Mouse (Mus musculus): ENCODE results near the gene Klf2. TPM values are rescaled to one million over a fixed set of nuclear protein-coding genes. Genes with fewer than 3 reads are reported as not detected.
A peak's percentile ranks its signal among the peaks of the same experiment; 100 is the strongest.

Klf2 gene
- polyA plus RNA-seq, 1 experiment from 2014 or later: 15.2 TPM

- H3K4me2 ChIP-seq: no peak overlapping the region
- H3K27ac ChIP-seq (ENCODE audit: low read depth): no peak overlapping the region
- H3K9ac ChIP-seq: no peak overlapping the region
- no peaks in the 10 kb centered on the region for H3K4me1 ChIP-seq (ENCODE audit: insufficient read depth)
- ATAC-seq (ENCODE audit: insufficient read depth): no peak
- H3K36me3 ChIP-seq (ENCODE audit: insufficient read depth): peaks cover 33% of the 10 kb centered on the region
- no peak overlapping the region for H3K4me3 ChIP-seq (ENCODE audit: low read depth, low read length)
- no peak for TF ChIP-seq CTCF (IDR thresholded peaks at IDR 0.05; ENCODE audit: low read depth)
- H3K27me3 ChIP-seq (ENCODE audit: insufficient read depth, low read length): no peaks in the 10 kb centered on the region
- H3K9me3 ChIP-seq (ENCODE audit: low read depth, low read length): no peaks in the 10 kb centered on the region
- no peak for DNase-seq
- WGBS: 76% methylated on average over 4 of the region's 4 CpGs
These were observed 15.4 kb downstream of the Klf2 start for GRCm38 (mm10) chr8:72334144-72334641.

GRCm38 (mm10) chr8:72336273-72336672, 17.4 kb downstream of the Klf2 start:
- peak; percentile 14 for DNase-seq
- 54% methylated on average over 2 of the region's 2 CpGs for WGBS
- Histone ChIP-seq H3K4me3 (ENCODE audit: low read depth, low read length) (no peak overlapping the region), H3K4me2 (no peak overlapping the region), H3K4me1 (ENCODE audit: insufficient read depth) (no peaks in the 10 kb centered on the region), H3K36me3 (ENCODE audit: insufficient read depth) (peaks cover 52% of the 10 kb centered on the region), H3K9ac (no peak overlapping the region), H3K27ac (ENCODE audit: low read depth) (no peak overlapping the region), H3K27me3 (ENCODE audit: insufficient read depth, low read length) (no peaks in the 10 kb centered on the region), H3K9me3 (ENCODE audit: low read depth, low read length) (no peaks in the 10 kb centered on the region)
- ATAC-seq (ENCODE audit: insufficient read depth): no peak
- no peak for TF ChIP-seq CTCF (IDR thresholded peaks at IDR 0.05; ENCODE audit: low read depth)

GRCm38 (mm10) chr8:72337034-72337433, 18.2 kb downstream of the Klf2 start:
- no peaks in the 10 kb centered on the region for H3K9me3 ChIP-seq (ENCODE audit: low read depth, low read length)
- H3K36me3 ChIP-seq (ENCODE audit: insufficient read depth): peaks cover 59% of the 10 kb centered on the region
- no peak overlapping the region for H3K27ac ChIP-seq (ENCODE audit: low read depth)
- ATAC-seq (ENCODE audit: insufficient read depth): no peak
- H3K4me1 ChIP-seq (ENCODE audit: insufficient read depth): no peaks in the 10 kb centered on the region
- H3K27me3 ChIP-seq (ENCODE audit: insufficient read depth, low read length): no peaks in the 10 kb centered on the region
- DNase-seq: no peak
- no peak overlapping the region for H3K9ac ChIP-seq
- no peak overlapping the region for H3K4me3 ChIP-seq (ENCODE audit: low read depth, low read length)
- no peak for TF ChIP-seq CTCF (IDR thresholded peaks at IDR 0.05; ENCODE audit: low read depth)
- H3K4me2 ChIP-seq: no peak overlapping the region

- no peak overlapping the region for H3K9ac ChIP-seq
- peaks cover 79% of the 10 kb centered on the region for H3K36me3 ChIP-seq (ENCODE audit: insufficient read depth)
- no peak overlapping the region for H3K4me3 ChIP-seq (ENCODE audit: low read depth, low read length)
- DNase-seq (no peak), ATAC-seq (ENCODE audit: insufficient read depth) (no peak)
- no peak overlapping the region for H3K4me2 ChIP-seq
- 89% methylated on average over 5 of the region's 5 CpGs for WGBS
- no peak overlapping the region for H3K27ac ChIP-seq (ENCODE audit: low read depth)
- TF ChIP-seq CTCF (IDR thresholded peaks at IDR 0.05; ENCODE audit: low read depth): no peak
- no peaks in the 10 kb centered on the region for H3K9me3 ChIP-seq (ENCODE audit: low read depth, low read length)
- no peaks in the 10 kb centered on the region for H3K4me1 ChIP-seq (ENCODE audit: insufficient read depth)
- H3K27me3 ChIP-seq (ENCODE audit: insufficient read depth, low read length): no peaks in the 10 kb centered on the region
These were observed 23.9 kb downstream of the Klf2 start for GRCm38 (mm10) chr8:72342556-72343300.

- peaks cover 76% of the 10 kb centered on the region for H3K36me3 ChIP-seq (ENCODE audit: insufficient read depth)
- WGBS: 78% methylated on average over 4 of the region's 4 CpGs
- no peak for TF ChIP-seq CTCF (IDR thresholded peaks at IDR 0.05; ENCODE audit: low read depth)
- DNase-seq (no peak), ATAC-seq (ENCODE audit: insufficient read depth) (no peak)
- no peak overlapping the region for H3K27ac ChIP-seq (ENCODE audit: low read depth)
- H3K4me1 ChIP-seq (ENCODE audit: insufficient read depth): no peaks in the 10 kb centered on the region
- H3K4me3 ChIP-seq (ENCODE audit: low read depth, low read length): no peak overlapping the region
- no peaks in the 10 kb centered on the region for H3K9me3 ChIP-seq (ENCODE audit: low read depth, low read length)
- H3K9ac ChIP-seq: no peak overlapping the region
- H3K4me2 ChIP-seq: no peak overlapping the region
- no peaks in the 10 kb centered on the region for H3K27me3 ChIP-seq (ENCODE audit: insufficient read depth, low read length)
These were observed 24.9 kb downstream of the Klf2 start for GRCm38 (mm10) chr8:72343725-72344124.

GRCm38 (mm10) chr8:72347553-72347952, 28.7 kb downstream of the Klf2 start:
- Histone ChIP-seq H3K36me3 (ENCODE audit: insufficient read depth) (peaks cover 59% of the 10 kb centered on the region), H3K9ac (no peak overlapping the region), H3K4me3 (ENCODE audit: low read depth, low read length) (no peak overlapping the region), H3K27ac (ENCODE audit: low read depth) (no peak overlapping the region), H3K4me1 (ENCODE audit: insufficient read depth) (no peaks in the 10 kb centered on the region), H3K27me3 (ENCODE audit: insufficient read depth, low read length) (no peaks in the 10 kb centered on the region), H3K4me2 (no peak overlapping the region), H3K9me3 (ENCODE audit: low read depth, low read length) (no peaks in the 10 kb centered on the region)
- 79% methylated on average over 1 of the region's 1 CpGs for WGBS
- DNase-seq: no peak
- no peak for TF ChIP-seq CTCF (IDR thresholded peaks at IDR 0.05; ENCODE audit: low read depth)
- no peak for ATAC-seq (ENCODE audit: insufficient read depth)

GRCm38 (mm10) chr8:72348114-72348513, 29.3 kb downstream of the Klf2 start:
- Histone ChIP-seq H3K36me3 (ENCODE audit: insufficient read depth) (peaks cover 55% of the 10 kb centered on the region), H3K4me2 (no peak overlapping the region), H3K4me1 (ENCODE audit: insufficient read depth) (no peaks in the 10 kb centered on the region), H3K9ac (no peak overlapping the region), H3K4me3 (ENCODE audit: low read depth, low read length) (no peak overlapping the region), H3K27me3 (ENCODE audit: insufficient read depth, low read length) (no peaks in the 10 kb centered on the region), H3K9me3 (ENCODE audit: low read depth, low read length) (no peaks in the 10 kb centered on the region), H3K27ac (ENCODE audit: low read depth) (no peak overlapping the region)
- ATAC-seq (ENCODE audit: insufficient read depth): no peak
- DNase-seq: no peak
- 95% methylated on average over 2 of the region's 2 CpGs for WGBS
- no peak for TF ChIP-seq CTCF (IDR thresholded peaks at IDR 0.05; ENCODE audit: low read depth)
